Mouse (Mus musculus): ENCODE results near the gene Ubiad1. TPM values are rescaled to one million over a fixed set of nuclear protein-coding genes. Genes with fewer than 3 reads are reported as not detected.

Gene Ubiad1
- total RNA-seq, 2 experiments from 2014 or later: 8.1 to 8.7 TPM

DNA sequence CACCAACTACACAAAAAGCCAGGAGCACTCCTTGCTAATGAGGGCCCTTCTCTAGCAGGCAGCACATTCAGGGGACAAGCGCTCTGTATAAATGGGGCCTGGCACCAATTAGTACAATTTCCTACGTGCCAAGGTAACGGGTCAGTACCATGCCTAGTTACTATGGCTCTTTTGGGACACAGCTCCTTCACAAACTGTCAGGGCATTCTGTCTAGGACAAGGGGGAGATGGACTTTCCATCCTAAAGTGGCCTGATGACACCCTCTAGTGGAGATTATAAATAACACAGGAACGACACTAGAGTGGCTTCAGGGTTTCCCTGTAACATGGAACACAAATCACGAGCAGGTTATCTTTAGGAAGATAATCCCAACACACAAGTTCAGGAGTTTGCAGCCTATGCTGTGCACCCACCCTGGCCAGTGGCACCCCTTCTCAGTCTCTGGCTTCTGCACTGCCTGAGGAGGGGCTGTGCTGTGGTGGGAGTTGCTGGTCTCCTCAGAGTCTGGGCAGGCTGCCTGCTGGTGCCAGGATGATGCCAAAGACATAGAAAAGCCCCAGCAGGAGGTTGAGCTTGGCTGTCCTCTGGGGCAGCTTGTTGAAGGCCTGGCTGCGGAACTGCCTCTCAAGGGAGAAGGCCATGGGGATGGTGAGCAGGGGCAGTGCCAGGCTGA, 8.8 kb downstream of the Ubiad1 start:
- TF ChIP-seq CTCF (conservative IDR thresholded peaks at IDR 0.05): peak; percentile 88
- Histone ChIP-seq H3K27ac (peak overlapping the region; percentile 63), H3K4me3 (no peak overlapping the region)
- peak; percentile 58 to 71 for DNase-seq (ENCODE audit: low spot score in 2 of 2)

DNA sequence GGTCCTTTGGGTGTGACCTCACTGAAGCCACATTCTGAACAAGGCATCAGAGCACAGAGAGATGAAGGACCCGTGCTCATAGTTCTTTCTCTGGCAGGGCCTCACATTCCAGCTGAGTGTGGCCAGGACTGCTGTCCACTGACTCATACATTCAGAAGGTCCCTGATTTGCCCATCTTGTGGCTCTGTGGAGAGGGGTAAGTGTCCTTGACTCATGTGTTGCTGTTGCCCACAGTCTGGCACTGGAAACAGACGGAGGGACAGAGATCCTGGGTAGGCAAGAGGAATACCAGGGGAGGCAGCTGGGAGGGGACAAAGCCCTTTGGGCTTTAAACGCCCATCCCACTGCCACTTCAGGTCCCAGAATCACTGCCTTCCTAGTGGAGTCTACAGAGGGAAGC, 9.5 kb downstream of the Ubiad1 start:
- DNase-seq (ENCODE audit: low spot score in 2 of 2): no peak
- peak overlapping the region; percentile 63 for H3K27ac ChIP-seq
- no peak for TF ChIP-seq CTCF (conservative IDR thresholded peaks at IDR 0.05)
- H3K4me3 ChIP-seq: no peak overlapping the region

DNA sequence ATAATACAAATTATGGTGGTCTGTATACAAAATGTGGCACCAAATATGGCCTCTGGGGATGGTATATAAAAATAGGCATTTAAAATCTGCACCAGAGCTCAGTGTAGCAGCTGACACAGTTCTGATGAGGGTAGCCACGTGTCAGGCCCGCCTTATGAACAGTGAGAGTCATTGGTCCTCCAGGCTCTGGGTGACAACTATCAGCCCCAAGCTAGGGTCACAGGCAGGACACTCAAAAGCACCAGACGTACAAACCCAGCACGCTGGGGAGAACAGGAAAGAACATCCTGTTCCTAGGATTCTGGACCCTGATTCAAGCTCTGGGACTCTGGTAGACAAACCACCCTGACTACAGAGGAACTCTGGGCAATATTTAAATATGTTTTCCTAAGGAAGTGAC, 10.0 kb downstream of the Ubiad1 start:
- no peak for DNase-seq (ENCODE audit: low spot score in 2 of 2)
- Histone ChIP-seq H3K27ac (peak overlapping the region; percentile 63; the same call in 1 of the 2 replicates), H3K4me3 (no peak overlapping the region)
- TF ChIP-seq CTCF (conservative IDR thresholded peaks at IDR 0.05): no peak

DNA sequence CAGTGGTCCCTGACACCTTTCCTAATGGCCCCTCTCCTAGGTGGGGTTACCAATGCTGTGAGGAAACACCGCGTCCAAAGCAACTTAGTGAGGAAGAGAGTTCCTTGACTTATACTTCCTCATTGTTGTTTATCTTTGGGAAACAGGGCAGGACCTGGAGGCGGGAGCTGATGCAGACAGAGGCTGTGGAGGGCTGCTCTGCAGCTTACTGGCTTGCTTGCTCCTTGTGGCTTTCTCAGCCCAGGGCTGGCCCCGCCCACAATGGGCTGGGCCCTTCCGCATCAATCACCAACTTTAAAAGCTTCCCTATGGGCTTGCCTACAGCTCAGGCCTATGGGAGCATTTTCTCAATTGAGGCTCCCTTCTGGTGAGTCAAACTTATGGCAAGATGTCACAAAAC, 10.8 kb downstream of the Ubiad1 start:
- Histone ChIP-seq H3K4me3 (no peak overlapping the region), H3K27ac (no peak overlapping the region)
- no peak for TF ChIP-seq CTCF (conservative IDR thresholded peaks at IDR 0.05)
- no peak for DNase-seq (ENCODE audit: low spot score in 2 of 2)

DNA sequence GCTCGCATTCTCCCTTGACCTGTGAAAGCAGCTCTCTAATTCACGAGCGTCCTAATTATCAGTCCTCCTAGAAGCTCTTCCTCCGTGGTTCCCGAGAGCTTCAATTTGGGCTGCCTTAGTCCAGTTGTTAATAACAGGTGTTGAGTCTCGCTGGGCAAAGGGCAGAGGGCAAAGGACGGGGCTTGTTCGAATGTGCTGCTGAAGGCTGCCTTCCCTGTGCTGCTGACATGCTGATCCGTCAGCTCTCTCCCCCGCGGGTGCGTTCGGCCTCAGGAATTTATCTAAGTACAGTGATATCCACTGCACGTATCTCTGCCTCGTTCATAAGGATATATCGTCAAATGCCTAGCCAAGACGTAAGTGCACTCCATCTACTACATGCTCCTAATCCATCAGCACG, 11.2 kb downstream of the Ubiad1 start:
- H3K4me3 ChIP-seq: no peak overlapping the region
- TF ChIP-seq CTCF (conservative IDR thresholded peaks at IDR 0.05): no peak
- DNase-seq (ENCODE audit: low spot score in 2 of 2): no peak

DNA sequence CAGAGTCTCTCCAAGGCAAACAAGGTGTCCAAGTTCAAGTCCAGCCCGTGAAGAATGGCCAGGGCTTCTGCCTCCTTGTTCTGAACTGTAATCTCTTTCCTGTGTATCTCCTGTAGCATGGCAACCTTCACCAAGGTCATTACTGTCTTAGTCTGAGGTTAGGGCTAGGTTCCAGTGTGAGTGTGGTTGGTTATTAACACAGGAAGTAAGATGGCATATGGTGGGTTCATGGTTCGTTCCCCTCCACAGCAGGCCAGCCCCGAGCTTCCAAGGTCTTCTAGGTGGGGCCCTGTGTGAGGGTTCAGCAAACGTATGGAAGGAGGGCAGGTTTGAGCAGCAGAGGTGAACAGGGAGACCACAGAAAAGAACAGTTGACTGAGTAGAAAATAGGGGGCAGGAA, 12.1 kb downstream of the Ubiad1 start:
- DNase-seq (ENCODE audit: low spot score in 2 of 2): no peak
- Histone ChIP-seq H3K27ac (no peak overlapping the region), H3K4me3 (no peak overlapping the region)
- TF ChIP-seq CTCF (conservative IDR thresholded peaks at IDR 0.05): no peak

More for the DNA sequence above, 11.2 kb downstream of the Ubiad1 start:
- H3K27ac ChIP-seq: no peak overlapping the region

DNA sequence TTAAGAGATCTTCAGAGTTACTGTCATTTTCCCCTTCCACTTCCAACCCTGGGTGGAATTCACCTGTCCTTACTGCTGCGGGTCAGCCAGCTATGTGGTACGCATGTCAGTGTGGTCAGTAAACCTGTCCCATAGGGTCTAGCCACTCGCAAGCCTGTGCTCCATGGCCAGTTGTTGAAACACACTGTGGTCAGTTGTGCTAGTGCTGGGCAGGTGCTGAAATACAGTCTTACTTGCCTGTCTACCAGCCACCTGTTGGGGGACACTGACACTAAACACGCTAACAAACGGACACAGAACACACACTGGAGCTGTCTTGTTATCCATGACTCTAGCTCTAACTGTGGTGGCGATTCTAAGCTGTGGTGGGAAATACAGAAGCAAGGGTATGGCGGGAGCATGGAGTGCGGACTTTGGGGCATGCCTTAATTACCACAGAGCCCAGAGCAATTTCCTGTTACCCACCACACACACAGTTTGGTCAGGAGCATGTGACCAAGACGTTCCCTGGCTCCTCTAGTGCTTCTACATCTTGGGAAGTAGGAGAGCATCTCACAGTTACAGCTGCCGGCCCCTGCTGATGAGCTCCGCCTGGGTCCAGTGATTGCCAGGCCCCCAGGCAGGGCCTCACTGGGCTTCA, 13.6 kb downstream of the Ubiad1 start:
- no peak overlapping the region for H3K4me3 ChIP-seq
- TF ChIP-seq CTCF (conservative IDR thresholded peaks at IDR 0.05): no peak
- DNase-seq (ENCODE audit: low spot score in 2 of 2): no peak
- no peak overlapping the region for H3K27ac ChIP-seq

DNA sequence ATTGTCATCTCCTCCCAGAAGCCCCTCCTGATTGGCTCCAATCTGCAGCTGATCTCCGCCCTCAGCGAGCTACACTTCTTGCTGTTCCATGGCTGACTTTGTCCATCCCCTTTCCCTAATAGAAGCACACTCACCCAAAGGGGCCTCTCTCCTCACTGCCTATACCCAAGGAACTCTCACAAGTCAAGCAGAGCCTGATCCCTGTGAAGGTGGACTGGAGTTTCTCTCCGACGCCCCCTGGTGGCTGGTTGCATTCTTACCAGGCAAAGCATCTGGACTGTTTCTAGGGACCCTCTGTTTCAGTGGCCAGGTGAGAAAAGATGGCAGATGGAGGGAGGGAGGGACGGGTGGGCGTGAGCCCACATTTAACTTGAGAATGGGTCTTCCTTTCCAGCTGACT, 14.9 kb downstream of the Ubiad1 start:
- Histone ChIP-seq H3K27ac (no peak overlapping the region), H3K4me3 (no peak overlapping the region)
- TF ChIP-seq CTCF (conservative IDR thresholded peaks at IDR 0.05): peak; percentile 90
- DNase-seq (ENCODE audit: low spot score in 2 of 2): peak; percentile 34 to 81

DNA sequence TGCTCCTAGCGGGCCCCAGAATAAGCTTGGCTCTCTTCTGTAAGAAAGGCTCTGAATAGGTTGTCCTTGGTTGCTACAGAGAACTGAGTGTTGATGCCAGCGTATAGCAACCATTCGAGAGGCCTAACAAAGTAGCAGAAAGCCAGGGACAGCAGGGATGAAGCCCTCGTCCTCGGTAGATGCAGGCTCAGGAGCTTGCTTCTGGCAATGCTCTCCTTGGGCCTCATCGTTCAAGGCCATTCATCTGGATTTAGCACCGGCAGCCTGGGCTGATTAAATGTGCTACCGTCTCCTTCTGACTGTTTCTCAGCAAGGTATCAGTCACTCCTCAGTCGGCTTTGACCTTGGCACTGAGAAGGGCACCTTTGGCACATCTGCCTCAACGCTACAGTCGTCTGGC, 15.4 kb downstream of the Ubiad1 start:
- no peak for DNase-seq (ENCODE audit: low spot score in 2 of 2)
- H3K27ac ChIP-seq: no peak overlapping the region
- no peak overlapping the region for H3K4me3 ChIP-seq
- no peak for TF ChIP-seq CTCF (conservative IDR thresholded peaks at IDR 0.05)

DNA sequence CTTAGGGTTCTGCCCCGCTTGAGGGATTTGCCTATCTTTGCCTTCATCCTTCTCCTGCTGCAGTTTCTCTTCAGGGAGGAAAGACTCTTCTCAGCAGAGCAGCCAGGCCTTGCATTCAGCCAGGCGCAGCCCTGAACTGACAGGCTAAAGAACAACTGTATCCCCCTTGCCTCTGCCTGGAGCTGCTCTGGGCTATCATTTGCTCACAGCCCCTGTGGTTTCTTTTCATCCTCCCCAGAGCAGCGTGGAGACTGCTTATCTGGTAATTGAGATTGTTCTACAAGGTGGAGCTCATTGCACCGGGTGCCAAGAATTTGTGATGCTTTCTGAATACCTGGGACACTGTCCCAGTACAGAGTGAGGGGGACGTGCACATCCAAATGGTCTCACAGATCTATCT, 16.0 kb downstream of the Ubiad1 start:
- TF ChIP-seq CTCF (conservative IDR thresholded peaks at IDR 0.05): no peak
- Histone ChIP-seq H3K27ac (no peak overlapping the region), H3K4me3 (no peak overlapping the region)
- DNase-seq (ENCODE audit: low spot score in 2 of 2): no peak

DNA sequence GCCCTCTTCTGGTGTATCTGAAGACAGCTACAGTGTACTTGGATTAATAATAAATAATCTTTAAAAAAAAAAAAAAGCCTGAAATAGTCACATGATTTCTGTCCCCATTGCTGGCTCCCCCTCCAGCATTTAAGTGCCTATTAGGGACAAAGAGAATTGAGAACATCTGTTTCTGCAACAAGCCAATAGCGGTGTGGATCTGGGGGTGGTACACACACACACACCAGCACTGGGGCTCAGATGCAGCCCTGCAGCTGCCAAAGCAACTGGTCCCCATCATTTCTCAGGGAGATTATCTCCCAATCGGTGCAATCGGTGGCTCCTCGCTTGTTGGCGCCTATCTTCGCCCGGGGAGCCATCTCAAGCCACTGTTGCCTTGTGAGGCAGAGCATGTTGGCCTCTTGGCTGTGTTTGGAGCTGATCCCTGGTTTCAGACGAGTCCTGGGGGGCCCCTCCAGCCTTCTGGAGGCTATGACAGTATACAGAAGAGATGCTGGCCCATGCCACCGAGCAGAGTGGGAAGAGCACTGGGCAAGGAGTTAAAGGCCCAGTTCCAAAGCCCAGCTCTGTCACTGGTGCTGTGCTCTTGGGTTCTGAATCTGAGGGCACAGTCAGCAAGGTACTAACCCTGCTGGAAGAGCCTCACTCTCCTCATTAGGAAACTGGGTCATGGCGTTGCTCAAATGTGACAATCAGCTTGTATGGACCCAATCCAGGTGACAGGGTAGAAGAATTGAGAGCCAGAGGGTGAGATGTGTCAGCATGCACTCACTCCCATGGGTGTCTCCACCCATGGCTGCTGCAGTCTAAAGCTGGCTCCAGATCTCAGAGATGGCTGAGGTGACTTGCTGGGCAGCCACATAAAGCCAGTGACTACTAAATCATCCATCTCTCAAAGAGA, 17.4 kb downstream of the Ubiad1 start:
- H3K27ac ChIP-seq: peak overlapping the region; percentile 28; the same call in 1 of the 2 replicates
- TF ChIP-seq CTCF (conservative IDR thresholded peaks at IDR 0.05): peak; percentile 63
- DNase-seq (ENCODE audit: low spot score in 2 of 2): no peak
- no peak overlapping the region for H3K4me3 ChIP-seq

DNA sequence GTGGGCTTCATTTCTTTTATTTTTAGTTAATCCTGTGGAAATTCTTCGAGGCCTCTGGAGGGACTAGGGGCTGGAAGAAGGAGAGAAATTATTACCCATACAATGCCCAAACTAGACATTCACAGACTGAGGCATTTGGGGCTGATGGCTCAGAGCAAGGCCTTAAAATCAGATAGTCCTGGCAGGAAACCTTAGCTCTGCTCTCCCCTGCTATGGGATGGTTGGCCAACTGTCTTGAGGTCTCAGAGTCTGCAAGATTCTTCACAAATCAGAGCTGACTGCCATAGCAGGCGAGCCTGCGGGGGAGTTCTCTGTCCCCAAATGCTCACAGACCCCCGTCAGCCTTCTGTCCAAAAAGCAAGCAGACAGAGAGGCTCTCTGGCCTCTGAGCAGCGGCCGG, 27.0 kb downstream of the Ubiad1 start:
- Histone ChIP-seq H3K27ac (peak overlapping the region; percentile 5; the same call in 1 of the 2 replicates), H3K4me3 (no peak overlapping the region)
- DNase-seq (ENCODE audit: low spot score in 2 of 2): no peak
- no peak for TF ChIP-seq CTCF (conservative IDR thresholded peaks at IDR 0.05)

DNA sequence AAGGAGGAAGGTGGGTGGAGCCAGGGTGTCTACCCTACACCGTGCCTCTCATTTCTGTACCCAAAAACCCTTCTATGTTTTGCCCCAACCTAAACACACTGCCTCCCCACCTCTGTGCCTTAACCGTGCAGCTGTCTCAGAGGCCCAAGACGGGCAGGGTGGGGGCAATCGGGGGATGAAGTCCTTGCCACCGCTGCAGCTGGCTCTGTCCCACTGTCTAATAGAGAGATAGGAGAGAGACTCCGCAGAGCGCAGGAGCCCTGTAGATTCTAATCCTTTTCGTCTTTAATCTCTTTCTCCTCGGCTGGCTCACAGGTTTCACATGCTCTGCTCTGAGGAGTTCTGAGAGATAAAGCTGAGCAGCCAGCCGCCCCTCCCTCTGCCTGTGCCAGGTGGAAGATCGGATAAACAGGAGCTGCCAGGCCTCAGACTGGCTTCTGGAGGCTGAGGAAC, 27.5 kb downstream of the Ubiad1 start:
- DNase-seq (ENCODE audit: low spot score in 2 of 2): no peak
- no peak overlapping the region for H3K27ac ChIP-seq
- TF ChIP-seq CTCF (conservative IDR thresholded peaks at IDR 0.05): no peak
- H3K4me3 ChIP-seq: no peak overlapping the region
